Comparison of ENCODE assay signal across 9 mouse cellular contexts in genomic region chr1:56971942-56972250, GRCm38 (mm10). TPM values are rescaled to one million over a fixed set of nuclear protein-coding genes. Genes with fewer than 3 reads are reported as not detected.
A peak's percentile ranks its signal among the peaks of the same experiment; 100 is the strongest.
DNase-seq lines count a peak whose midpoint lies in the region; ATAC-seq and TF ChIP-seq lines count a peak whose summit lies in the region.
"Had no signal": no experiment of that assay in that cellular context is flagged by ENCODE, and none has a peak within 500 bp of the region (broad histone marks: within the 10 kb centered on the region; RNA-seq: fewer than 3 reads in every experiment).

No protein-coding gene starts in this region.

- ATAC-seq in heart, embryonic 15.5 days (replicated peaks; ENCODE audit: insufficient number of reproducible peaks, insufficient read depth, low FRiP score, low read depth), result no peak
- no peak; the same call in 1 of the 2 replicates for ATAC-seq in hindbrain, embryonic 11.5 days (ENCODE audit: low FRiP score)
- no peak for ATAC-seq in midbrain, embryonic 11.5 days (ENCODE audit: low FRiP score)
- no peak for ATAC-seq in cerebellum, adult (ENCODE audit: insufficient number of reproducible peaks, low FRiP score, low TSS enrichment)

- peak overlapping the region; percentile 69 for H3K4me3 ChIP-seq in heart, embryonic 15.5 days
- H3K4me3 ChIP-seq in bone marrow, adult 2 months (replicated peaks; ENCODE audit: control insufficient read depth, low read depth, low read length), result peak overlapping the region; percentile 54
- peak overlapping the region; percentile 77 for H3K4me3 ChIP-seq in hindbrain, embryonic 11.5 days (ENCODE audit: low read depth, low read length)
- peak overlapping the region; percentile 73 for H3K4me3 ChIP-seq in midbrain, embryonic 11.5 days (ENCODE audit: low read depth, low read length)

- H3K27me3 ChIP-seq in heart, embryonic 15.5 days, result peaks cover 68% of the 10 kb centered on the region
- H3K27me3 ChIP-seq in hindbrain, embryonic 11.5 days (ENCODE audit: control insufficient read depth, insufficient read depth, low read length), result peaks cover 32% of the 10 kb centered on the region
- H3K27me3 ChIP-seq in midbrain, embryonic 11.5 days (ENCODE audit: control insufficient read depth, insufficient read depth, low read length), result peaks cover 60% of the 10 kb centered on the region
- H3K27me3 ChIP-seq: Patski had no signal

- DNase-seq in heart, postnatal 25 days (ENCODE audit: low spot score), result no peak
- DNase-seq in hindbrain, embryonic 11.5 days (ENCODE audit: low spot score), result no peak
- DNase-seq in midbrain, embryonic 11.5 days (ENCODE audit: low spot score, missing footprints), result no peak
- no peak for DNase-seq in adrenal gland, postnatal 25 days
- no peak for DNase-seq in left cerebral cortex, postnatal 14 days (ENCODE audit: low spot score in 2 of 2)

- peak overlapping the region; percentile 92 for H3K4me2 ChIP-seq in heart, embryonic 15.5 days
- H3K4me2 ChIP-seq in hindbrain, embryonic 11.5 days (replicated peaks; ENCODE audit: low read depth, low read length), result peak overlapping the region; percentile 94
- H3K4me2 ChIP-seq in midbrain, embryonic 11.5 days, result peak overlapping the region; percentile 79

- H3K9ac ChIP-seq in heart, embryonic 15.5 days, result peak overlapping the region; percentile 57
- peak overlapping the region; percentile 73 for H3K9ac ChIP-seq in hindbrain, embryonic 11.5 days (ENCODE audit: low read depth, low read length)
- peak overlapping the region; percentile 87 for H3K9ac ChIP-seq in midbrain, embryonic 11.5 days (ENCODE audit: low read length)

- intact Hi-C loops in heart, postnatal 25 days (cut with DNase I), result no loop called here
- intact Hi-C loops in left cerebral cortex, postnatal 14 days (cut with DNase I), result loop anchor here (5.0 kb wide), 1 partner anchor 725 kb away; no protein-coding TSS in a partner anchor

- WGBS in heart, embryonic 15.5 days, result under 1% methylated on average over 23 of the region's 23 CpGs
- WGBS in bone marrow, adult 2 months, result under 1% methylated on average over 22 of the region's 23 CpGs
- 0% methylated on average over 22 of the region's 23 CpGs for WGBS in hindbrain, embryonic 11.5 days
- under 1% methylated on average over 14 of the region's 23 CpGs for WGBS in midbrain, embryonic 11.5 days

- no peak for TF ChIP-seq CTCF in bone marrow, adult 2 months (IDR thresholded peaks at IDR 0.05; ENCODE audit: control insufficient read depth, insufficient read depth, low read length)

- TF ChIP-seq POLR2A in bone marrow, adult 2 months (IDR thresholded peaks at IDR 0.05; ENCODE audit: borderline replicate concordance, control insufficient read depth, low read depth, low read length), result no peak

- H3K27ac ChIP-seq in heart, embryonic 15.5 days, result no peak overlapping the region
- peak overlapping the region; percentile 26; the same call in 1 of the 2 replicates for H3K27ac ChIP-seq in bone marrow, adult 2 months (ENCODE audit: control insufficient read depth, insufficient read depth, low read depth, low read length, poor library complexity)
- peak overlapping the region; percentile 73 for H3K27ac ChIP-seq in hindbrain, embryonic 11.5 days (ENCODE audit: low read depth, low read length)
- H3K27ac ChIP-seq in midbrain, embryonic 11.5 days (ENCODE audit: low read depth, low read length), result peak overlapping the region; percentile 75; the same call in 1 of the 2 replicates

- H3K4me1 ChIP-seq in heart, embryonic 15.5 days (replicated peaks), result peaks cover 40% of the 10 kb centered on the region
- no peaks in the 10 kb centered on the region for H3K4me1 ChIP-seq in bone marrow, adult 2 months (ENCODE audit: control insufficient read depth, insufficient read depth, low read length)
- H3K4me1 ChIP-seq in hindbrain, embryonic 11.5 days (replicated peaks; ENCODE audit: control insufficient read depth, insufficient read depth, low read length), result peaks cover 10% of the 10 kb centered on the region; the same call in 1 of the 2 replicates
- H3K4me1 ChIP-seq in midbrain, embryonic 11.5 days (ENCODE audit: control insufficient read depth, insufficient read depth, low read length), result peaks cover 24% of the 10 kb centered on the region

- H3K9me3 ChIP-seq in heart, embryonic 15.5 days (replicated peaks), result no peaks in the 10 kb centered on the region
- no peaks in the 10 kb centered on the region for H3K9me3 ChIP-seq in hindbrain, embryonic 11.5 days (ENCODE audit: control insufficient read depth, low read length)
- no peaks in the 10 kb centered on the region for H3K9me3 ChIP-seq in midbrain, embryonic 11.5 days (ENCODE audit: control insufficient read depth, low read length)

- no peaks in the 10 kb centered on the region for H3K36me3 ChIP-seq in heart, embryonic 15.5 days
- no peaks in the 10 kb centered on the region for H3K36me3 ChIP-seq in hindbrain, embryonic 11.5 days (ENCODE audit: control insufficient read depth, insufficient read depth, low read length)
- H3K36me3 ChIP-seq in midbrain, embryonic 11.5 days (ENCODE audit: control insufficient read depth, insufficient read depth, low read length), result no peaks in the 10 kb centered on the region

RNA-seq across cellular contexts. Expression of gene Satb2, which starts 6.6 kb away (rescaled TPM):
- 0.10 and 0.18 TPM in 2 replicates for polyA plus RNA-seq in heart, embryonic 15.5 days (2015; fragmentation: Nextera tagmentation; extraction: Ambion mirVana)
- under 1 TPM; 0.34 to 0.39 TPM for total RNA-seq in heart, postnatal 25 days (2021)
- polyA plus RNA-seq in bone marrow, adult 2 months (2011; ENCODE audit: insufficient read depth, insufficient read length, low replicate concordance, missing spikeins), result 1.00 and 1.9 TPM in 2 replicates
- polyA plus RNA-seq in hindbrain, embryonic 11.5 days (2014; fragmentation: Nextera tagmentation; extraction: Ambion mirVana), result 1.9 and 2.0 TPM in 2 replicates
- 1.2 and 1.5 TPM in 2 replicates for polyA plus RNA-seq in midbrain, embryonic 11.5 days (2014; fragmentation: Nextera tagmentation; extraction: Ambion mirVana)
- total RNA-seq in adrenal gland, postnatal 25 days (2021), result 3.4 and 5.0 TPM in 2 replicates
- 100 to 1,000 TPM in 1 of 2 experiments, 10 to 100 TPM in 1; 99.7 to 109 TPM for total RNA-seq in left cerebral cortex, postnatal 14 days (2021)
